Mouse (Mus musculus) 3T3-L1 (cell line): ENCODE data around the gene Agbl5.

ENCODE experiments used
- DNase-seq: peaks from one replicate; pipeline ENCODE4 v3.0.0-alpha.2; 2015; ENCODE audit warnings: low read depth, low spot score

The Agbl5 gene

DNA sequence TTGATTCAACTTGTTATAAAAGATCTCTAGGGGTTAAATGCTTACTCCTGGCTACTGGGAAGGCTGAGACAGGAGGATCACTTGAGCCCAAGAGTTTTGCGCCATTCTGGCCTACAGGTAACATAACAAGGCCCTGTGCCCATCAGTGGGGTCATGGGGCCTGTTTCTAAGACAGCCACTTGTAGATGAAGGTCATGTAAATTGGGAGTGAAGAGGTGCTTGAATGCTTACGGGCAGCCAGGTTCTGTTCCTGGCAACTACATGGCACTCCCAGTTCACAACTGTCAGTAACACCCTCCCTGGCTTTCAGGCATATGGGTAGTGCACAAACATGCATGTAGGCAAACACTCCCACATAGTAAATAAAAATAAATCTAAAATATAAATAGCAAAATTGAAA, 62.4 kb downstream of the Agbl5 start:
- DNase-seq = no peak

- DNase-seq = no peak
Measured at GRCm38 (mm10) chr5:30951706-30952105, 63.2 kb downstream of the Agbl5 start.

DNA sequence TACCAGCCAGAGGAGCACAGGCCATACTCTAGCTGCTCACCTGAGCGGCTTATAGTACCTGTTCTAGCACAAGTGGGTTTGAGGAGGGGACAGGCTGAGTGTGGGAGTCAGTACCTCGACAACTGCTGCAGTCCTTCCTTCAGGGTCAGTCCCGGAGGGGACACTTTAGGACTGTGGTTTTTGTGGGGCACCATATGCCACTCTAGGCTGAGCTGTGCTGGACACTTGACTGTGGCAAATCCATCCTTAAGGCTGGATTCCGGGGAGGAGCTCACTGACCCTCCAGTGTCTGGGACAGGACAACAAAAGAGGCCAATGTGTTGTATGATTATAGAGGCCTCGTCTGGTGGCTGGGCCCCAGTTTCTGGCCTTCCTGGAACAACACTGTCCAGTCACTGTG, 64.1 kb downstream of the Agbl5 start:
- DNase-seq = no peak

GRCm38 (mm10) chr5:30954065-30954464, 65.6 kb downstream of the Agbl5 start:
- DNase-seq = no peak

- DNase-seq = no peak
Measured at GRCm38 (mm10) chr5:30954556-30954955, 66.1 kb downstream of the Agbl5 start.

- no peak for DNase-seq
Measured at GRCm38 (mm10) chr5:30955751-30956150, 67.3 kb downstream of the Agbl5 start.
